Mouse (Mus musculus) thymus, postnatal 0 days (tissue): ENCODE results near the gene Strbp. TPM values are rescaled to one million over a fixed set of nuclear protein-coding genes. Genes with fewer than 3 reads are reported as not detected.
"Not testable (repeated sequence)": the region's sequence is repeated elsewhere in the genome, so short reads cannot be mapped to it uniquely, and the experiment has no call there.

Experiments used
- DNase-seq: peaks from one replicate; pipeline ENCODE4 v3.0.0-alpha.2; 2015; ENCODE audit warnings: low spot score
- polyA plus RNA-seq: library from polyadenylated mRNA; unstranded; fragments of >200 nt; fragmentation: Nextera tagmentation; extraction: Ambion mirVana; gene quantifications from 2 replicates; pipeline ENCODE4 v1.2.1, GENCODE M21; 2015

The Strbp gene
- polyA plus RNA-seq, 1 experiment from 2014 or later = 70.5 TPM

GRCm38 (mm10) chr2:37529397-37529796 lies 174.3 kb downstream of the Strbp start:
- no peak for DNase-seq

DNA sequence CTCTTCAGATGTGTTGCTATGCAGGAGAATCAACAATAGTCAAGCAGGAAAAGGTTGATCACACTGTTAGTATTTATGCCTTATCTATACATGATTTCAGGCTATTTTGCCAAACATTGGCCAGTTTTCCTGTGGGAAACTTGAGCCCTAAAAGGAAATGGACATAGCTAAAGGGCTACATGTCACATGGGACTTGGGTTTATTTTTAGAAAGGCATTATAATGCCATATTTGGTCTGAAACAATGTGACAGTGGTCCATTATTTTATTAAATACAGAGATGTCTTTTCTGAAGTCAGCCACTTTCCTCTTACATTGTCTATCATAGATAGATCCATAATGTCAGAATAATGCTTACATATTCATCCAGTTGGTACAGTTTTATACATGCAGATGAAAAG lies 176.1 kb downstream of the Strbp start:
- no peak for DNase-seq

DNA sequence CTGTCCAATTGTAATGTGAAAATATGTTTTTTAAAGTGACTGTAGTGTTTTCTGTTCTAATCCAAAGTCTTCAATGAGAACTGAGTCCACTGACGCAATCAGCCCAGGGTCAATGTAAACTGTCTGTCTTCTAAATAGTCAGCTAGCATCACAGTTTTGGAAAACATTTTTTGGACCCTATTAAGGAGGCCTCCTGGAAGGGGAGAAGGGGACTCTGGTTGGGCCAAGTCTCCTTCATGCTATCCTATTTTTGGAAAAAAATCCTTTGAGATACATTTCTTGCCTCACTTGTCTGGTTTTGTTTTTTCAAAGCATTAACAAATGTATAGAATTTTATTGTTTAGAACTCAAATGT lies 184.4 kb downstream of the Strbp start:
- DNase-seq = no peak

DNA sequence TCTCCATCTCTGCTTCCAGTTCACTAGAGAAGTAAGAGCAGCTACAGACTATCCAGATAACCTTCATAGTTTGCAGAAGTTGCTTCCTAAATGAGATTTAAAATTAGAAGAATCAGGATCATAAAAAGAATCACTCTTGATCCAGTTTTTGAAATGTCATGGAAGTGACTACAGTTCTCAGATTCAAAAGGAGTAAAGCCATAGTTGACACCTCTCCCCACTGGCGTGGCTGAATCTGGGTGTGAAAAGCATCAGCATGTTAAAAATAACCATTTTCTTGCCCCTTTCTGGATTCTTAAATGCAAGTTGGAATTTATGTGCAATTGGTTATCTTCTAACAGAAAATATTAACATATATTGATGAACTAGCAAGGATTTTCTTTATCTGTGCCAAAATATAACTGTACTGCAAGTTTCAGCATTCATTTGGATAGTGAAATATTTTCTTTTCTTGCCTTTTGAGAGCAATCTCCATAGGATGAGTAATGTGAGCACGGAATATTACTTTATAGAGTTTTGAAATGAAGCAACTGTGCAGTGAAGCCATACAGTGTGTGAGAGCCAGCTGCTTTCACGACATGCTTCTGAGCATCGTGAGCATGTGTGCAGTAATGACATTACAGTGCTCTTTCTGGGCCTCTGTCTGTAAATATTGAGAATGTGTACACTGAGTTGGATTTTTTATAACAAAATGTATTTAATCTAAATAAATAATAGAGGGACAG lies 184.9 kb downstream of the Strbp start:
- DNase-seq = no peak

DNA sequence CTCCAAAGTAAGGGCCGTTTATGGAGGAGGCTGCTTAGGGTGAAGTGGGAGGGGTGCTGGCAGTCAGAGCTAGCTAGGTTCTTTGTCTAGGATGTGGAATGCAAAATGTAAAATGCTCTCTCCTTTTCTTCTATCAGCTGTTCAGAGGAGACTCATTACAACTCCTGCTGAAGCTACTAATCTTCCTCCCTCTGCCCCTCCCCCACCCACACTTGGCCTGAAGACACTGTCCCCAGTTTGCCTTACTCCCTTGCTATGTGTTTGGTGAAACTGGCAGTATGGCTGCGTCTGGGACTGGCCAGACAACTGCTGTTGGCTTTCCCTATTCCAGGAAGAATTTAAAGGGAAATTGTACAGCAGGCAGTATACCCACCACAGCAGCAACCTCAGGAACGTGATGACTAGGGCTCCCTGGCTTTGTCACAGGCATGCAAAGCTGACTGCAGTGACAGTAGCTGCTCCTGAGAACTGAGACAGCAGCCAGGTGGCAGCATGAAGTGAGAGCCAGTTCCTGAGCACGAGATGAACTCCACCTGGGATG lies 186.7 kb downstream of the Strbp start:
- DNase-seq = no peak

DNA sequence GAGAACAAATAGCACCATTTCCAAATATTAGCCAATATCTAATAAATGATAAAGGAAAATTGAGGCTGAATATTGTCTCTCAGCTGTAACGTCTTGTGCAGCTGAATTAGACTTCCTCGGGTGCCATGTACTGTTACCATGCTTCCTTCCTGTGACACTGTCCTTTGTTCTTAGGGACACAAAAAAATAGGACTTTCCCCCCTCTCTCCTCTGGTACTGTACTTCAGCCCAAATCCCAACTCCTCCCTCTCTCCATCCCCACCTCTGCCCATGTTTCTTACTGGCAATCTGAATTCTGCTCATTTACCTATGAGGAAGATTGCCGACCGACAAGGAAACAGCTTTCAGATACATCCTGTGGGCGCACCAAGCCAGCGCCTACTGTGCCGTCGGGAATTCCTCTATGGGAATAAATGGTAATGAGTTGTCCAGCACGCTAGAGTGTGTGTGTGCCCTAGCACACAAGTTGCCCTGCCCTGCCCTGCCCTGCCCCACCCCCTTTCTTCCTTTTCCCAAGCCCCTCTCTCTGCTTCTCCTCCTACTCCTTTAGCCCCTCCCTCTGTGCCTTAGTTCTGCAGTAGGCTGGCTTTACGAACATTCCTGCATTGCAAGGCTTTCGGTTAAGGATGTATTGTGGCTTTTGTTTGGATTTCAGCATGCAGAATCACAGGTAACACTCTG lies 187.5 kb downstream of the Strbp start, which contains the start of gene Gpr21:
TSS of gene Gpr21 (plus strand) at position 303 of the 681 bp plus-strand sequence.
- no peak for DNase-seq

DNA sequence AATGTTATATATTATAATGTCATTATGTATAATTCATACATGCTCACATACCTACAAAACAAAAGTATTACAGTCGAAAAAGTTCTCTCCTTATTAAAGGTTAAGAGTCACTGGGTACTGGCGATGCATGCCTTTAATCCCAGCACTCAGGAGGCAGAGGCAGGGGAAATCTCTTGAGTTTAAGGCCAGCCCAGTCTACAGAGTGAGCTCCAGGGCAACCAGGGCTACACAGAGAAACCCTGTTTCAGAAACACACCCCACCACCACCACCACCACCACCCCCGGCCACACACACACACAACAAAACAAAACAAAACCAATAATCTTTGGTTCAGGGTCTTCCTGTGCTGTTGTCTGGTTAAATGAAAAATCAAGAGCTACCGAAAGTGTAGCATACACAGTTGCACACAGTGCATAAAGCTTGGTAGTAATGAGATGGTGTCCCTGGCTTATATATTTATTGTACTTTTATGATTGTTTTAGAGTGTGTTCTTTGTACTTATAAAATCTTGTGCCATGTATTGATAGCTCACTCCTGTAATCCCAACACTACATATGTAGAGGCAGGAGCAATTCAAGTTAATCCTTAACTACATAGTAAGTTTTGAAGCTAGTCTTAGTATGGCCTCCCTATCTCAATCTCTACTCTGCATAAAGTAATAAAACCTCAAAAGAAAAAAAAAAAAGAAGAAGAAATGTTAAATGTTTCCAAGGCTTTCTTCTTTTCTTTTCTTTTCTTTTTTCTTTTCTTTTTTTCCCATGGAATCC lies 192.3 kb downstream of the Strbp start:
- DNase-seq = no peak

GRCm38 (mm10) chr2:37505856-37506255 lies 197.8 kb downstream of the Strbp start:
- DNase-seq = not testable (repeated sequence)

DNA sequence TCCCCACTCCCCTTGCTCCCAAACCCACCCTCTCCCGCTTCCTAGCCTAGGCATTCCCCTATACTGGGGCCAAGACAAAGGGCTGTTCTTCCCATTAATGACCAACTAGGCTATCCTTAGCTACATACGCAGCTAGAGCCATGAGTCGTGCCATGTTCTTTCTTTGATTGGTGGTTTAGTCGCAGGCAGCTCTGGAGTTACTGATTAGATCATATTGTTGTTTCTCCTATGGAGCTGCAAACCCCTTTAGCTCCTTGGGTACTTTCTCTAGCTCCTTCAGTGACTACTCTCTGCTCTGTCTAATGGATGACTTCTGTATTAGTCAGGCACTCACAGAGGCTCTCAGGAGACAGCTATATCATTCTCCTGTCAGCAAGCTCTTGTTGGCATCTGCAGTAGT lies 206.3 kb downstream of the Strbp start:
- no peak for DNase-seq

DNA sequence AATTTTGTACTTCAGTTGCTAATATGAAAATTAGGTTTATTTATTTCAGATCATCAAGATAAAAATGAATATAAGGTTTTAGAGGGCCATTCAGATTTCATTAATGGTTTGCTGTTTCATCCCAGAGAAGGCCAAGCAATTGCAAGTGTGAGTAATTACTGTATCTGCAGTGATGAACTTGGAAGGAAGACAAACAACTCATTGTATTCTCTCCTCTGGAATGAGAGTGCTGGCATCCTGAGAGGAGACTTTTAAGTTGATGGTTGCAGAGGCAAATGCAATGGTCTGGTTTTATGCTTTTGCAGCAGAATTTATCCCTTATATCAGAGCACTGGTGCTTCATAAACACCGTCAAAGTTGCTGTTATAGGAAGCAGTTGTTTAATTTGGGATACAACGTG lies 214.7 kb downstream of the Strbp start:
- DNase-seq = no peak

DNA sequence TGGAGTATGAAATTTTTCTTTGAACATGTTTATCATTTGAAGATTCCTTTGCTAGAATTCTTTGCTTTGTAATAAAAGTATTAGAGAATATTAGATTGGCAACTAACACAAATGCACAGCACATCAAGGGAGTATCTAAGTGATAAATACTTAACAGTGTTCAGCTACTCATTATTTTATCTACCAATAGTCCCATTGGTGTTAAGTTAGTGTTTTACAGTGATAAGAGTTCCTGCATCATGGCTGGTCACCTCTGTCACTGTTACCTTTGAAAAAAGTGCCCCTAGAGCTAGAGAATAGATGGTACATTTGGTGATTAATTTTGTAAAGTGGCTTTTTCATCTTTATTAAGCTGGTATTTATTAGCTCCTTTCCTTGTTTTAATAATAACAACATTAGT lies 217.3 kb downstream of the Strbp start:
- DNase-seq = no peak

DNA sequence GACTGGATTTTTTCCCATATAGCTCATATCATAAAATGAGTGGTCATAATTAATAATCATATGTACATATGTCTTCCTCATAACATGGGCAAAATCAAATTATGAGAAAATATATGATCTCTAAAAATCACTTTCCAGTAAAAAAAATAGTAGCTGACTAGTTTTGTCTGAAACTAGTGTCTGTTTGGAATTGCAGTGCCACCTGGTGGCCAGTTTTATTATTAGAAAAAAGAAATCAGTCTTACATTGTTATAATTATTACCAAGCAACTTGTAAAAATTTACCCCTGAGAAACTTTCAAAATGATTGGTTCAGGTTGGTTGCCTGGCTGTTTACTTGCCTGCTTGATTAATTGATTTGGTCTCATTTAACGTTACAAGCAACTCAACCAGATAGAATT lies 218.3 kb downstream of the Strbp start:
- peak; percentile 65 for DNase-seq

DNA sequence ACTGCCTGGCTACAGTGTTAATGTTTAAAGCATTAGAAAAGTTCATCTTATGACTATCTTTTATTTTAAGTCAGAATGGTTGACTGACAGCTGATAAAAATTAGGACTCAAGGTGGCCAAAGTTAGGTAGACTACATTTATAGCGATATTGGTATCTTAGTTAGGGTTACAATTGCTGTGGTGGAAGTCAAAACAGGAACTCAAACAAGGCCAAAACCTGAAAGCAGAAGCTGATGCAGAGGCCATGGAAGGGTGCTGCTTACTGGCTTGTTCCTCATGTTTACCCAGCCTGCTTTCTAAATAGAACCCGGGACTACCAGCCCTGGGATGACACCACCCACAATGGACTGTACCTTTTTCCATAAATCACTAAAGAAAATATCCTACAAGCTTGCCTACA lies 219.5 kb downstream of the Strbp start:
- DNase-seq = no peak

DNA sequence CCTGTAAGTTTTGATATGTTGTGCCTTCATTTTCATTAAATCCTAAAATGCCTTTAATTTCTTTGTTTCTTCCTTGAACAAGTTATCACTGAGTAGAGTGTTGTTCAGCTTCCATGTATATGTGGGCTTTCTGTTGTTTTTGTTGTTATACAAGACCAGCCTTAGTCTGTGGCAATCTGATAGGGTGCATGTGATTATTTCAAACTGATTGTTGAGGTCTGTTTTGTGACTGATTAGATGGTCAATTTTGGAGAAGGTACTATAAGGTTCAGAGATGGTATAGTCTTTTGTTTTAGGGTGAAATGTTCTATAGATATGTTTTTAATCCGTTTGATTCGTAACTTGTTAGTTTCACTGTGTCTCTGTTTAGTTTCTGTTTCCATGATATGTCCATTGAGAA lies 223.6 kb downstream of the Strbp start:
- DNase-seq = no peak

GRCm38 (mm10) chr2:37479559-37479958 lies 224.1 kb downstream of the Strbp start:
- no peak for DNase-seq

DNA sequence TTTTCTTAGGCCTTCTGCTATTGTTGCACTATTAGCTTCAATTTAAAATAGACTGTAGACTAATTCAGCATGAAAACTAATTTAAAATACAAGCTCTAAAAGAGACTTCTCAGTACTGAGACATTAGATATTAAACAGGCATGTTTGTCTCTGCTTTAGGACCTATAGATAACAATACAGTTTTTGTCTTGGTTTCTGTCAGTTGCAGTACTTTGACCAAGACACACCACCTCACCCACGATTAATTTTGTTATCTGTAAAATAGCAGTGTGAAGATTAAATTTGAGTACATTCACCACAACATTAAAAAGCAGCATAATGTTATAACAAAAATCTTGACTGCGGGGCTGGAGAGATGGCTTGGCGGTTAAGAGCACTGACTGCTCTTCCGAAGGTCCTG lies 237.4 kb downstream of the Strbp start:
- no peak for DNase-seq

DNA sequence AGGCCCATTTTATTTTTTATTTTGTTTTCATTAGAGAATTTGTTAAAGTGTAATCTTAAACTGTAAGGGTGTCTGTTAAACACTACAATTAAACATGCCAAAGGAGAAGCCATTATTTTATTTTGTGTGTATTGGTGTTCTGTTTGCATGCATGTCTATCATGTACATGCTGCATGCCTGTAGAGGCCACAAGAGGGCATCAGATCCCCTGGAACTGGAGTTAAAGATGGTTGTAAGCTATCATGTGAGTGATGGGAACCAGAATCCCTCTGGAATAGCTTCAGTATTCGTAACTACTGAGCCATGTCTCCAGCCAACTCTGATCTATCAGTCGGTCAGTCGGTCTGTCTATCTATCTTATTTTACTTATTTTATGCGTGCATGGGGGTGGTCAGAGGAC lies 243.0 kb downstream of the Strbp start:
- no peak for DNase-seq

DNA sequence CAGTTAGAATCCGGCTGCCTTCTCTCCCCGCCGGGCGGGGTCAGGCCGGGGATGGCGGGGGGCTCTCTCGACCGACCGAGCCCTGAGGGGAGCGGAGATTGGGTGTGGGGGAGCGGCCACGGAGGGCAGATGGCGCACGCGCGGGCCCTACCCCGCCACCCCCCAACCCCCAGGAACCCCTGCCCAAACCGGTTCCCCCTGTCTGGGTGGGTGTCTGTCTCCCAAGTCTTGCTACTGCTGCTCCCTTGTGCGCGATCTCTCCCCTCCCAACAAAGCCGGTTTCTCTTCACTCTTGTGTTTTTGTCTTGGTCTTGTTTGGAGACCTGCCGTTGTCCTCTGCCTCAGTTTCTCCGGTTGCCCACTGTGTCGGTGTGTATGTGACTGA lies 251.3 kb downstream of the Strbp start:
- no peak for DNase-seq

- peak; percentile 95 for DNase-seq
Measured at GRCm38 (mm10) chr2:37451667-37452375, 251.8 kb downstream of the Strbp start.

GRCm38 (mm10) chr2:37442611-37443591 lies 260.8 kb downstream of the Strbp start, which contains the start of the genes Zbtb26, Zbtb6 and Rabgap1:
Gene Zbtb26, minus strand, starts transcription at chr2:37443135.
Gene Zbtb6, minus strand, starts transcription at chr2:37443171.
Gene Rabgap1, plus strand, starts transcription at chr2:37443279.
- DNase-seq = peak; percentile 88
